Mouse (Mus musculus): ENCODE data around the gene Ldb1. TPM values are rescaled to one million over a fixed set of nuclear protein-coding genes. Genes with fewer than 3 reads are reported as not detected.

Gene Ldb1
- total RNA-seq, 2 experiments from 2014 or later: 36.2 to 50.3 TPM

GRCm38 (mm10) chr19:46045696-46046311, 790 bp upstream of the Ldb1 start:
- peak; percentile 40 for DNase-seq

GRCm38 (mm10) chr19:46044271-46044992, 582 bp downstream of the Ldb1 start, which contains the start of gene Pprc1:
Gene Pprc1 (plus strand): TSS chr19:46044886.
- DNase-seq: peak; percentile 56

GRCm38 (mm10) chr19:46043380-46043779, 1.6 kb downstream of the Ldb1 start:
- peak; percentile 29 for DNase-seq

- DNase-seq: no peak
Observed at GRCm38 (mm10) chr19:46042476-46043011, 2.5 kb downstream of the Ldb1 start.

GRCm38 (mm10) chr19:46041933-46042475, 3.0 kb downstream of the Ldb1 start:
- DNase-seq: peak; percentile 78

- no peak for DNase-seq
Observed at GRCm38 (mm10) chr19:46041299-46041932, 3.6 kb downstream of the Ldb1 start.

GRCm38 (mm10) chr19:46040149-46040902, 4.7 kb downstream of the Ldb1 start:
- DNase-seq: no peak

- peak; percentile 89 for DNase-seq
Observed at GRCm38 (mm10) chr19:46039478-46039877, 5.5 kb downstream of the Ldb1 start.

GRCm38 (mm10) chr19:46038851-46039260, 6.2 kb downstream of the Ldb1 start:
- no peak for DNase-seq

- DNase-seq: no peak
Observed at GRCm38 (mm10) chr19:46037925-46038850, 6.8 kb downstream of the Ldb1 start.

- DNase-seq: no peak
Observed at GRCm38 (mm10) chr19:46037243-46037924, 7.6 kb downstream of the Ldb1 start.

GRCm38 (mm10) chr19:46036477-46037242, 8.4 kb downstream of the Ldb1 start:
- no peak for DNase-seq

GRCm38 (mm10) chr19:46035971-46036370, 9.0 kb downstream of the Ldb1 start:
- no peak for DNase-seq

GRCm38 (mm10) chr19:46033911-46034310, 11.1 kb downstream of the Ldb1 start:
- no peak for DNase-seq

- DNase-seq: no peak
Observed at GRCm38 (mm10) chr19:46032731-46033510, 12.1 kb downstream of the Ldb1 start.

GRCm38 (mm10) chr19:46031689-46032432, 13.2 kb downstream of the Ldb1 start:
- DNase-seq: no peak

- DNase-seq: no peak
Observed at GRCm38 (mm10) chr19:46030196-46030983, 14.6 kb downstream of the Ldb1 start.
